Mouse (Mus musculus): ENCODE results near the gene Snrpd3. TPM values are rescaled to one million over a fixed set of nuclear protein-coding genes. Genes with fewer than 3 reads are reported as not detected.
"Not testable (repeated sequence)": the region's sequence is repeated elsewhere in the genome, so short reads cannot be mapped to it uniquely, and the experiment has no call there.

The Snrpd3 gene
- polyA plus RNA-seq (2017; shearing (Covaris generic)), result 100 to 1,000 TPM; 134 to 236 (median 208) TPM

DNA sequence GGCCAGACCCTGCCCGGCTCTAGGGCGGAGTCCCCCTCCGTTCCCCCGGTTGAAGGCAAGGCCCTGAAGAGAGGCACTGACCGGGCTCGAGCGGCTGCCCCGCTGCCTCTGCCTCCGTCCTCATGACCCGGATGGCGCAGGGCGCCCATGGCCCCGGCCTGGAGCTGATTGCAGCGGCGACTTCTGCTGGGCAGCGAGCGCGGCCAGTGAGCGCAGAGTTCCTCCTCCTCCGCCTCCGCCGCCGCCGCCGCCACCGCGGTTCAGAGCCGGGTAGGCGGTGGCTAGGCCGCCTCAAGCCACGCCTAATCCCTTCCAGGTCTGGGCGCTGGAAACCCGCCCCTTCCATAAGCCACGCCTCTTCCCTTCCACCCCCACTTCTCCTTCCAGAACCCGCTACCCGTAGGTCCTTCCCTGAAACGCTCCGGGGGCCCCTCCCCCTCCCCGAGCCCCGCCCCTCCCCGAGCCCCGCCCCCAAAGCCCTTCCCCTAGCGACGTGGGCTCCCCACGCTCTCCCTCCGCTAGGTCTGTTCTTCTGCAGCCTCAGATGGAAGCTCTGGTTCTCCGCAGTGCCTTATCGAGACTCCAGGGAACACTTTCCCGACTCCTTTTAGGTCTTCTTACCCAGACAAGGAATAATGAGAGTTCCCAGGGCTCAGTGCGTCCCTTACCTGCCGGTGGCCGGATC lies at the start of gene Snrpd3:
Snrpd3 (plus strand) TSS at position 479 of the 685 bp plus-strand sequence.
- peak; percentile 90 for ATAC-seq

DNA sequence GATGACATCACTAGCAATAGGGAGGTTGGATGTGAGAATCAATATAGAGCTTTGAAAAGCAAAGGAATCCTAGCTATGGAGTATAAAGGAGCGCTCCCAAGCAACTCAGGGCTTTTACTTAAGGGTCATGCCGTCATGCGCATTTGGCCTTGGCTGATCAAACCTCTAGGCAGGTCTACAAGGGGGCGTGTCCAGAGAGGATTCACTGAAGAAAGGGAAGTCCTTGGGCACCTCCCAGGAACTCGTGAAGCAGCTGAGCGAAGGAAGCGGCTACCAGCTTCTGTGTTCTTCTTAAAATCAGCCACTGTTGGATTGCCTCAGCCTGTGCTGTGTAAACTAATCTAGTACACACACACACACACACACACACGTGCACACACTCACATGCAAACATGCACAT lies 43.9 kb upstream of the Snrpd3 start:
- ATAC-seq, result no peak

DNA sequence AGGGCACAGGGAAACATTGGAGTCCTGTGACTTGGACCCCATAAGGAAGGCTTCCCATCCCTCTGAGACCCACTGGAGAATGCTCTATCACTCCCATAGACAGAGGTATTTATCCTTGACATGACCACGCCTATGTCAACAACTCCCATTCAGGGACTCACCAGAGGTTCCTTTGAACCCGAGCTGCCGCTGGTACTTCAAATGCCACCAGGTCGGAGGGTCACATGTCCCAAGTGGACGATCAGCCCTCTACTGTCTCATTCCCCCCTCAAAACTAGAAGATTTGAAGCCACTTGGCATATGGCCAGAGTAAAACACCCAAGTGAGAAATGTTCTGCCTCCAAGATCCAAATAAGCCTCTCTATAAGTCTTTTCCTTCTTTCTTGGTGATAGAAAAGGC lies 42.8 kb upstream of the Snrpd3 start:
- ATAC-seq, result no peak

DNA sequence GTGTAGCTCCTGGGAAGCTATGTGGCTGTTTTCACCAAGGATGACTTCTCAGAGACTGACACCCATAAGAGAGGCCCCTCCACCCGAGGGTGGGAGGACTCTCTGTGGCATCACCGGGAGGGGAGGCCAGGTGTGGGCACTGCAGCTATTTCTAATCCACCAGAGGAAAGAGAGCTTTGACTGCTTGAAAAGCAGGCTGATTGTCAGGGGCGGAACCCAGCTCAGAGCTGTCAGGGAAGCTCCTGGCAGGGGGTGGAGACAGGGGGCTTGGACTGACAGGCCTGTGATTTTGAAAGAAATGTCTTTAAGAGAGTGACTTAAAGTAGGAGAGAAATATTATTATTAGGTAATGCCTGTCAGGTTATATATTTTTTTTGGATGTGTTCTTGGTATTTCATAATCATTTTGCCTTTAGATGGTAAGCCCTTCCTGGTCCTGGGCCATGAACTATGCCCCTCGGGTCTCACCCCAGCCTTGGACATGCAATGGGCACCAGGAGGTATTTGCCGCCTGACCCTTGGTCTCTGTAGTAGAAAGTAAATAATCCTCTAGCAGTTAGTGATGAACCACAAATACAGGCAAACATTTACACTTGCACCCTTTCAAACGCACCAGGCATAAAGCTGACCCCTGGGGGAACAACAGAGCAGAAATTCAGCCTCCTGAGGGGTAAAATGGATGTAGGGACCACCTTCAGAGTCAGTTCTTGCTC lies 42.1 kb upstream of the Snrpd3 start:
- ATAC-seq, result not testable (repeated sequence)

DNA sequence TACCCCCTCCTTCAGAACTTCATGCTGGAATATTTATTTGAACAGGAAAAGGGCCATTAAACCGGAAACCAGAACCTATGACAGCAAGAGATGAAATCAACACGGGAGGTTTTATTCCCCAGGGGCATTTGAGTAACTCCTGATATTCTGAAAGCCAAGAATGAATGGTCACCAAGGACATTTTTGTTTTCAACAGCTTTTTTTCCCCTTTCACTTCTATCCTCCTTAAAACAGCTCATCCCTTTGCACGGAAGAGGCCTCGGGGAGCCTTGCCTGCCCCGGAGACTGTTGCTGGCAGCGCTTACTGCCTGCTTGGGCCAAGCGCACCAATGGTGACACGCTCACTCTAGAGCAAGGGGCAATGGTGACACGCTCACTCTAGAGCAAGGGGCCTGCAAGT lies 40.3 kb upstream of the Snrpd3 start:
- no peak for ATAC-seq

DNA sequence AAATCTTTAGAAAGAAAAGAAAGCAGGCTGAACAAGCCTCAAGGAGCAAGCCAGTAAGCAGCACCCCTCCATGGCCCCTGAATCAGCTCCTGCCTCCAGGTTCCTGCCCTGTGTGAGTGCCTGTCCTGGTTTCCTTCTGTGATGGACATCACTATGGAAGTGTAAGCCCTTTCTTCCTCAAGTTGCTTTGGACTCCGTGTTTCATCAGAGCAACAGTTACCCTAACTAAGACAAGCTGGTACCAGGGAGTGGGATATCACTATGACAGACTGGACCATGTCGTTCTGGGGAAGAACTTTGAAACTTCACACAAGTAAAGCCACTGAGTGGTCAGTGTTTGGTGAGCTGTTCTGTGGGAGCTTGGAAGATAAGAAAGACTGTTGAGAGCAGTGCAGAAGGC lies 37.4 kb upstream of the Snrpd3 start:
- ATAC-seq, result no peak

DNA sequence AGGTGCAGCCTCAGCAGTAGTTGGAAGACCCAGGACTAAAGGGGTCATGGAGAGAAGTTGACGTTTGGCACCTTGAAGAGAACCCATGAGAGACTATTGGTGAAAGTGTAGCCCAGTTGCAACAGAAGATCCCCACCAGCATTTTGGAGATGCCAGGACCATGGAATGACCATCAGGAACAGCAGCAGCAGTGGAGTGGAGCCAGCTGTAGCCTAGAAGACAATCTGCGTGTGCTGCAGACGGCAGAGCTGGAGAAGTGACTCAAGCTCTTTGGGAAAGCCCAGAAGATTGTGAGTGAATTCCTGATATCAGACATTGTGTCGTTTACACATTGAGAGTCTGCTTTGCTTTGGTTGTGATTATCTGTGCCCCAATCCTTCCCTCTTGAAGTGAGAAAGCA lies 35.6 kb upstream of the Snrpd3 start:
- no peak for ATAC-seq

DNA sequence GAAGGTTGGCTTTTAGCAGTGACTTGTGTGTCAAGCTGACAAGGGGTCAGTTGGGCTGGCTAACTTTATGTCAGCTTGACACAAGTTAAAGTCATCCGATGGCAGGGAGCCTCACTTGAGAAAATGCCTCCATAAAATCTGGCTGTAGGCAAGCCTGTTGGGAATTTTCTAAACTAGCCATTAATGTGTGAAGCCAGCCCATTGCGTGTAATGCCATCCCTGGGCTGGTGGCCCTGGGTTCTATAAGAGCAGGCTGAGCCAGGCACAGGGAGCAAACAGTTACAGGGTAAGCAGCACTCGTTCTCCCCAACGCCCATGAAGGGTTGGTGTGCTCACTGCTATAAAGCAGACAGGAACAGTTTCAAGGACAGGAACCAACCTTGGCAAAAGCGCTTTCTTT lies 35.1 kb upstream of the Snrpd3 start:
- ATAC-seq, result no peak

DNA sequence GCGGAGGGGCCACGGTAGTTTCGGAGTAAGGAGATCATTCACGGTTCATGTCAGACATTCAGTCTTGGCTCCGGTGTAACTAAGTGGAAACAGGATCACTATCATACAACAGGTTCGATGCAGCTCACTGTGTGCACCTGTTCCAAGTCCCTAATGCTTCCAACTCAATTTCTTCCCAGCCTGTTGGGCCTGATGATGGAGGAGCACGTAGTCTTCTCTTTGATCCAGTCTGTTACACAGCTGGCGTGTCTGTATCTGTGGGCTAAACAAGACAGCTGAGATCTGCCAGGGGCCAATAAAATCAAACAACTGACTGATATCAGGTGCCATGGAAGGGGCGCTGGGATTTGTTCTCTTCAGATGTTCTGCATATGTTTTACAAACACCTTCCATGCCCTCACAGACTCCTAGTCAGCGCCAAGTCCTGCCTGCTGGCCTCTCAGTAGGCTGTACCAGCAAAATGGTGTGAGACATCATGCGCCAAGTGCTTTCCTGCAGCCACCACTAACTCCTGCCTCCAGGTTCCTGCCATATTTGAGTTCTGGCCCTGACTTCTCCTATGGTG lies 34.4 kb upstream of the Snrpd3 start:
- no peak for ATAC-seq

DNA sequence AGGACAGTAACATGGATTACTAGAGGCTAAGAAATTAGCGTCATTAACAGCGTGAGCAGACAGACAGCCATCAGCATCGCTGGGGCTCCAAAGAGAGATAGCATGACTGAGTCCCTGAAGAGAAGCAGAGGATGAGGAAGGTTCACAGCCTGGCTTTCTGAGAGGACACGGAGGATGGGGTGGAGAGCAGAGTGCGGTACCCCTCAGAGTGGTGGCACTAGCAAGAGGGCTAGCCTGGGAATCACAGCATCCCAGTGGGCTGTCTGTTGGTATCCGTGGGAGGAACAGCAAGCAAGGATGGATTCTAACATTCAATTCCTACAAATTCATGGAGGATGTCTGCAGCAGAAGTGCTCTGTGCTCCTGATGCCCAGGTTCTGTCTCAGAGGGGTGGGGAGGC lies 33.3 kb upstream of the Snrpd3 start:
- ATAC-seq, result no peak

DNA sequence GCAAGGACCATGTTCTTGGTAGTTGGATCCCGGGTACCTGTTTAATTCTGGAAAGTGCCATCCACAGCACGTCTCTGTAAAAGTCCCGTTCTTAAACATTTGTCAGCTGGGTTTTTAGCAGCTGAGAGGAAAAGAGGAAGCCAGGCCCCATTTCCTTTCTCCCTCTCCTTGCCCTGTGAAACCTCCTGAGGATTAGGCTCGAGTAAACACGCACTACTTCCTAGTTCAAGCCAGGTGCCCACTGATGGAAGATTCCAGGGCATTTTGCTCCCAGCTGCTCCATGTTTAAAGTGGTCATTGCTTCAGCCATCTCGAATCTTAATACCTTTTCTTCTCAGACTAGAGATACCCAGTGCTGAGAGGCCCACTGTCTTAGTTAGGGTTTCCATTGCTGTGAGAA lies 32.6 kb upstream of the Snrpd3 start:
- ATAC-seq, result no peak

DNA sequence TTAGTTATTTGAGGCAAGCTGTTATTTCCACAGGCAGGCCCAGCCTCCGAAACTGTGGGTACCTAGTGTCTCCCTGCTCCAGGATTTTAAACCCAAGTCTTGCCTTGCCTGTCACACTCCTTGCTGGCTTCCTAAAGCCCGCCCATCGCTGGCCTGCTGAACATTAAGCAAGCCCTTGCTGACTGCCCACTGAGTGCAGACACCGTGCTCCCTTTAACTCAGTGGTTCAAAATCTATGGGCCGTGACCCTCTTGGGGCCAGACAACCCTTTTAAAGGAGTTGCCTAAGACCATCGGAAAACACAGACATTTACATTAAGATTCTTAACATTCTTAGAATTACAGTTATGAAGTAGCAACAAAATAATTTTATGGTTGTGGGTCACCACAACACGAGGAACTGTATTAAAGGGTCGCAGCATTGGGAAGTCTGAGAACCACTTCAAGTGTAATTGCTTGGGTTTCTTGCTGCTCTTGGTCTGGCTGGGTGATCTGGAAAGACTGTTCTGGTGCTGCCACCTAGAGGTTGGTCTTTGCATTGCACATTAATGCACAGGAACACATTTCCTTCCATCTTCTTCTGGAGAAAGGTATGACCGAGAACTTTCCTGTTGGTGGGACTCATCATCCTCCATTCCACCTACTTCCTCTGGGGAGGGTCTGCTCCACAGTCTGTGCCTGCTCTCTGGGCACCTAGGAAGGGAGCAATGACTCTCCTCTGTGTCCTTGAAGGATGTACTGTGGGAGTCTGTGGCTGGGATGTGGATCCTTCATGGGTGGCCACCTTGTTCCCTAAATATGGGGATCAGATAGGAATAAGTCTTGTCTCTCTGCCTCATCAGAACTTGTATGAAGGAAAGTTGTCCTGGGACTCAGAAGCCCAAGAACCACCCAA lies 31.0 kb upstream of the Snrpd3 start:
- peak; percentile 69 for ATAC-seq

DNA sequence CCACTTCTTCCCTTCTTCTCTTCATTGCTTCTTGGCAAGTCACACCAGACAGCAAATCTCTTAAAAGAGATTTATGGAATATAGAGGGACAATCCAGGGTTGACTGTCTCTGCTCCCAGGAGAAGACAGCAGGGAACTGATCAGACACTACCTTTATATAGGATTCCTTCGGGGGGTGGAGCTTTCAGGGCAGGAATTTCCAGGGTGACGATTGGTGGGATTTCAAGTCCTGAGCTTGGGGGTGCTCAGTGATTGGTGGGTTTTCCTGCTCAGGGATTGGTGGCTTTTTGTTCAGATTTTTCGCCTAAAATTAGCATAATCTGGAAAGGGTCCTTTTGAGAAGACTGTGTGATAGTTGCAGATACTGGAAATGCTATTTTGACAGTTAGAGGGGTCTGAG lies 30.2 kb upstream of the Snrpd3 start:
- no peak for ATAC-seq

DNA sequence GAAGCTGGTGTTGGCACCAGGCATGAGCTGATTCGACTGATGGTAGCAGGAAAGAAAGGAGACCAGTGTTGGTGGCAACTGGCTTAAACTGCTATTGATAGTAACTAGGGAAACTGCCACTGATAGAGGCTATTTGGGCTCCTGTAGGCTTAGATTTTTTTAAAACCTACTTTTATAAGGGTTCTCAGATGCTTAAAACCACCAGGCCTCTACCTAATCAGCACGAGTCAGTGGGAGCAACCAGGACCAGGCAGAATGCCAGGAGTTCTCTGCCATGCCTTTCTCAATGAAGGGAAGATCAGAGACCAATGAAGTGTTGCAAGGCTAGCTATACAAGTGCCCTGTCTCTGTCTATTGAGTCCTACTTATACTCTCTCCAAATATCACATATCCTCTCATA lies 27.8 kb upstream of the Snrpd3 start:
- ATAC-seq, result no peak

DNA sequence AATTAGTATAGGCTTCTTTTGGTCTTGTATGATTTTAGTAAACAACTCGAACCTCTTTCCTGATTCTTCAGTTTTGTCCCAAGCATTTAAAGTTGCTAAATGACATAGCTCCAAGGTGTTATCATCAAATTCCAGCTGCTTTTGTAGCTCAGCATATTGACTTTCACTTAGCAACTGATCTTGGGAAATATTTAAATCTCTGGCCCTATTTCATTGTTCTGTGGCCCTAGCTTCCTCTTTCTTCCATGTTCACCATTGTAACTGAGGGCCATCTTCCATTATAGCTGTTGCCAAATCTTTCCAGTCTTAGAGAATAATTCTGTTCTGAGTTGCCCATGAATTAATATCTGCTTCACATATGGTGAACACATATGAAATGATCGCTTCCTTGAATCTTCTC lies 26.6 kb upstream of the Snrpd3 start:
- no peak for ATAC-seq

DNA sequence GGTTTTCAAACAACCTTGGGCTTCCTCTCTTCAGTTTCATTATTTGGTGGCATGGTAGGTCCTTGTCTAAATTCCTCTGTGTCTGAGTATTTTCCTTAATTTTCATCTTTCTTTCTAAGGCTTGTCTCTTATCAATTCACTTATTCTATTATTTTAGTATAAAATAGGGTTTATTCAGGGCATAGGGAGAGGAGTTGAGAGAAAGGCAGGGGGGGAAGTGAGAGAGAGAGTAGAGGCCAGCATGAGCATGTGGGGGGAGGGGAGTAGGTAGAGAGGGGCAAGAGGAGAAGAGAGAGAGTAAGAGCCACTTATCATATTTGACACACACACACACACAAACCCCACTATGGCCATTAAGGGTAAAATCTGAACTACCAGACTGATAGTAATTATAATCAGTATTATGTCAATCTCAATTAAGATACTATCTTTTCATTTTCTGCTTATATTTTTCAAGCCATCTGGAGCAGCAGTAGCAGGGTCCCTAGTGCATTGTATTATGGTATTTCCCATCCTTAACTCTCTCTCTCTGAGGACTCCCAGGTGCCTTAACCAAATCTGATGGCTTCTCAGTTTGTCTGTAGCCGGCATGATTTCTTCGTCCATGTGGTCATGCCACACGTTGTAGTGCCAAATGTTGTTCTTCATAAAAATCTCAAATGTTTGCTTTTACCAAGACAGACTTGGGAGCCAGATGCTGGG lies 26.0 kb upstream of the Snrpd3 start:
- ATAC-seq, result no peak

DNA sequence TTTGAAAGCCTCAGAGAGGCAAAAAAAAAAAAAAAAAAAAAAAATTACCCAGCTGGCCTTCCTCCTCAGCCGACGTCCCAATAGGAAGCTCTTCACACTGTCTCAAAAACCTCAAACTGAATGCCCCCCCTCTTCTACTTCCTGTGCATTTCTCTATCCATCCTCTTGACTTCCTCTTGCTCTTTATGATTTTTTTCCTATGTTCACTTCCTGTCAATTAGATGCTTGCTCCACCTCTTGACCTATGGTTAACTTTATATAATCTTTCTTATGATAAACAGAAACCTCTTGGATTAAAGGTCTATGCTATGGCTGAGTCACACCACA lies 25.5 kb upstream of the Snrpd3 start:
- peak; percentile 96 for ATAC-seq

DNA sequence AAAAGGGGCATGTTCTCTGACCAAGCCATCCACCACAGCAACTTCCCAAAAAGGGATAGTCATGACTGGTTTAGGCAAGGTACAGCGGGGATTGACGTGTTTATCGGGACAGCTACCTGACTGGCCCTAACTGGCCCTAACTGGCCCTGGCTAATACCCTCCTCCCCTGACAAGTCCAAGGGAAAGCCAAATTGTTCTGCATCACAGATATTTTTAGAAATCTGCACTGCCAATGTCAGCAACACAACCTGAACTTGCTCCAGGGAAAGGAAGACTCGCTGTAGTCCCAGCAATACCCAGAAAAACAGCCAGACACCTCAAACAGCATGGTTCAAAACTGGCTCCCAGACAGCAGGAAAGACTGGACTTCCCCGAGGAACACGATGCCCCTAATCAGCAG lies 22.0 kb upstream of the Snrpd3 start:
- no peak for ATAC-seq

DNA sequence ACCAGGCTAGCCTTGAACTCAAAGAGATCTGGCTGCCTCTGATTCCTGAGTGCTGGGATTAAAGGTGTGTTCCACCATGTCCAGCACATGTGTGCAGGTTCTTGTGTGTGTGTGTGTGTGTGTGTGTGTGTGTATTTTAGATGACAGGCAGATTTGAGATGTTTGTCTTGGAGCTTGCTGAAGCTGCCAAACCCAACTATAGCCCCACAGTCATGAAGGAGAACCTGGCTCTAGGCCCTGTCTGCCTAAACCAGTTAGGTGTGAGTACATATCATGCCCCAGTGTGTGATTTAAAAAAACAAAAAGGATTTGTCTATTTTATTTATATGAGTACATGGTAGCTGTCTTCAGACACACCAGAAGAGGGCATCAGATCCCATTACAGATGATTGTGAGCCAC lies 21.4 kb upstream of the Snrpd3 start:
- ATAC-seq, result no peak

DNA sequence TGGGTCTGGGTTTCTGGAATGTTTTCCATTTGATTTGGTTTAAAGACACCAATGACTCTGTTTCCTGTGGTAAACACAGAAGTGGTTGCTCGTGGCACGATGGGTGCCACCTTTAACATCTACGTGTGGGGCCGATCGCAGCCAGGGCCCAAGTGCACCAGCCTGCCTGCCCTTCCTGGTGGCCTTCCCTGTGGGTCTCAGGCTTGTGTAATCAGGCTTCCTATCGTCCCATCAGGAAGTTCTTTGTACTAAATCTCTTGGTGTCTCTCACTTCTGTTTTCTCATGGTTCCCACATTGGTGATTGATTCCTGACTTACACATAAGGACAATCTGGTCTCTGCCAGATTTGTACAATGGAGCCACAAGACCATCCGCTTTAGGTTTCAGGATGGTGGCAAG lies 18.1 kb upstream of the Snrpd3 start:
- not testable (repeated sequence) for ATAC-seq

DNA sequence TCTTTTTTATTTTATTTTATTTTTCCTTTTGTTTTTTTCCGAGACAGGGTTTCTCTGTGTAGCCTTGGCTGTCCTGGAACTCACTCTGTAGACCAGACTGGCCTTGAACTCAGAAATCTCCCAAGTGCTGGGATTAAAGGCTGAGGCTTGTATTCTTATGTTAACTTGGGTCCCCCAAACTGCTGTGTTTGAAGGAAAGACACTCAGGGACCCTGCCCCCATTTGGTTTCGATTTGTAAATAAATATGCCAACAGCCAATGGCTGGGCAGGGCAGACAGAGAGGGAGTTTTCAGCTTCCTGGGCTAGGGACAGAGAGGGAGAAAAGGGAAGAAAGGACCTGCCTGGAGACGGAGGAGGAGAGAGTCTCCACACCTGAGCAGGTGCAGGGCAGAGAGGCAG lies 17.6 kb upstream of the Snrpd3 start:
- no peak for ATAC-seq

DNA sequence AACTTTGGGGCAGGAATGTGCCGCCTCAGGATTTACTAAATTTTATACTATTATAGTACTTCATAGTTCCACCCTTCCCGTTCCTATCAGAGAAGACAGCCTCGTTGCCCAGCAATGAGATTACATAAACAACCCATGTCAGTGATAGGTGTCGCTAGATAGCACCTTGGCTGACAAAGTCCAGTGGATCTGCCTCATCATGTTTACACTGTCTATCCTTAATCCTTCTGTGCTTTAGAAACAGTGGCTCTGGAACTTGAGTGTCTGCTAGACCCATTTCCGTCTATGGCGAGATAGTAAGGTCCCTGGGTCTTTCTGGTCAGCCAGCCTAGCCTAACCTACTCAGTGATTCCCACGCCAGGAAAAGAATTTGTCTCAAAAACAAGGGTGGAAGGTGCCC lies 17.0 kb upstream of the Snrpd3 start:
- no peak for ATAC-seq

DNA sequence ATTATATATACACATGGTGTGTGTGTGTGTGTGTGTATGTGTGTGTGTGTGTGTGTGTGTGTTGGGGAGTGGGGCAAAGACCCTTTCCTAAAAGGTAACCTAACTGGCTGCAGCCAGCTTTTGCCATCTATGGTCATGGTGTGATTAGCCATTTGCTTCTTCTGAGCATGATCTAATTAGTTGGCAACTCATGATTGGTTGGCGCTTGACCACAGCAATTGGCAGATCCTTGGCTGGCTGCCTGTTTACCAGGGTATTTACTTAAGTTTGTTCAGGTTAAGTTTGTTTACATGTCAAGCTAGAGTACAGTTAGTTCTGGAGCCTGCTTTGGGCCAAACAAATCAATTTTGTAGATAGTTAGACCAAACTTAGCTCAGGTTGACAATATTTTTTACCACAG lies 15.7 kb upstream of the Snrpd3 start:
- no peak for ATAC-seq

Measured in inflammation-experienced regulatory T-cells, adult 6 months (primary cell).